Mouse (Mus musculus) kidney, embryonic 15.5 days (tissue): ENCODE data around the gene Arhgap30. TPM values are rescaled to one million over a fixed set of nuclear protein-coding genes. Genes with fewer than 3 reads are reported as not detected.

Source experiments
- ATAC-seq: fragments of 200-750 bp; cut with Nextera tagmentation; replicated peaks from 2 replicates; pipeline ENCODE4 v1.8.0; 2017; ENCODE audit warnings: moderate TSS enrichment; ENCODE audit not compliant: low FRiP score
- H3K27ac ChIP-seq: fragments of 300-500 bp; sonication (generic); 2 replicates; pipeline ENCODE4 v1.5.1; 2015; ENCODE audit warnings: mild to moderate bottlenecking, inconsistent platforms
- H3K27me3 ChIP-seq: fragments of 300-500 bp; sonication (generic); 2 replicates; pipeline ENCODE4 v1.6.1; 2015; ENCODE audit warnings: inconsistent platforms
- H3K36me3 ChIP-seq: fragments of 300-500 bp; sonication (generic); 2 replicates; pipeline ENCODE4 v1.6.1; 2015; ENCODE audit warnings: inconsistent platforms
- H3K4me1 ChIP-seq: fragments of 300-500 bp; sonication (generic); 2 replicates; pipeline ENCODE4 v1.6.1; 2015; ENCODE audit warnings: inconsistent platforms
- H3K4me2 ChIP-seq: fragments of 300-500 bp; sonication (generic); 2 replicates; pipeline ENCODE4 v1.6.1; 2015; ENCODE audit warnings: moderate library complexity, mild to moderate bottlenecking, inconsistent platforms
- H3K4me3 ChIP-seq: fragments of 300-500 bp; sonication (generic); replicated peaks from 2 replicates; pipeline ENCODE4 v1.5.1; 2015; ENCODE audit warnings: mild to moderate bottlenecking, inconsistent platforms
- H3K9ac ChIP-seq: fragments of 300-500 bp; sonication (generic); 2 replicates; pipeline ENCODE4 v1.6.1; 2015; ENCODE audit warnings: mild to moderate bottlenecking, inconsistent platforms
- H3K9me3 ChIP-seq: fragments of 300-500 bp; sonication (generic); replicated peaks from 2 replicates; pipeline ENCODE4 v1.6.1; 2016; ENCODE audit warnings: inconsistent platforms
- WGBS: fragments of 180-500 bp; shearing (Covaris S2); methylation state at CpG from one replicate; pipeline ENCODE4 v1.1.7; 2015; ENCODE audit warnings: mixed read lengths; 5-methylcytosine and 5-hydroxymethylcytosine counted together
- polyA plus RNA-seq: library from polyadenylated mRNA; unstranded; fragments of >200 nt; fragmentation: Nextera tagmentation; extraction: Ambion mirVana; gene quantifications from 2 replicates; pipeline ENCODE4 v1.2.1, GENCODE M21; 2015

Gene Arhgap30
- polyA plus RNA-seq: 1.2 and 1.6 TPM in 2 replicates

DNA sequence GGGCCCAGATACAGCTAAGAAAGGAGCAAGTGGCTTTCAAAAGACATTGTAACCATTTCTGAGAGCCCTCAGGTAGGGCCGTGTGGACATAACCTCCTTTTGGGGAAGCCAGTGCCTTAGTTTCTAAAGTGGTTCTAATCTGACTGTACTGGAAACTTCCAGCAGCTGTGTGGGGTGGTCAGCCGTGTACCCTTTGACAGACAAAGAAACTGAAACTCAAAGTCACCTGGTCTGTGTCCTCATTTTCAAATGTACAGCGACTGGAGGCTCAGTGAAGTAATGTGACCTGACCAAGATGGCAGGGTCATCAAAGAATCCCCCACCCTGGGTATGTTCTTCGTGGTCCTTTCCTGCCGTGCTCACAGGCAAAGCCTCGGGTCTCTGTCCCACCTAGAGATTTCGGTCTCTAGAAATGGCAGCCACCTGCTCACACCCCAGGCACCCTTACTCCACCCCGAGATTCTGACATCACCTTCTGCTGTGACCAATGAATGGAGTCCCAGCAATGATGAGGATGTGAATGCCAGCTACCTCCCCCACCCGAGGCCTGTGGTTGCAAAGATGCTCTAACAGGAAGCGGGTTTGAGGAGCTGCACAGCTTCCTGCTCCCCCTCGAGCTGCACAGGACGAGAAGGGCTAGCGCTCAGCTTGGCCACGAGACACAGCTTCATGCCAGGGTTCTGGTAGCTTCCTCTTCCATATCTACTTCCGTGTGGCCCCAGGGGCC lies at the start of gene Arhgap30:
Gene Arhgap30, plus strand, starts transcription at position 579 of the 727 bp plus-strand sequence.
- Histone ChIP-seq H3K9me3 (no peaks in the 10 kb centered on the region), H3K36me3 (no peaks in the 10 kb centered on the region), H3K4me3 (no peak within 1 kb of the TSS), H3K27me3 (no peaks in the 10 kb centered on the region), H3K9ac (no peak within 1 kb of the TSS), H3K4me1 (peaks cover 3% of the 10 kb centered on the region; the same call in 1 of the 2 replicates), H3K27ac (no peak within 1 kb of the TSS), H3K4me2 (no peak within 1 kb of the TSS)
- 83% methylated on average over 15 of the region's 15 CpGs for WGBS
- no peak for ATAC-seq

DNA sequence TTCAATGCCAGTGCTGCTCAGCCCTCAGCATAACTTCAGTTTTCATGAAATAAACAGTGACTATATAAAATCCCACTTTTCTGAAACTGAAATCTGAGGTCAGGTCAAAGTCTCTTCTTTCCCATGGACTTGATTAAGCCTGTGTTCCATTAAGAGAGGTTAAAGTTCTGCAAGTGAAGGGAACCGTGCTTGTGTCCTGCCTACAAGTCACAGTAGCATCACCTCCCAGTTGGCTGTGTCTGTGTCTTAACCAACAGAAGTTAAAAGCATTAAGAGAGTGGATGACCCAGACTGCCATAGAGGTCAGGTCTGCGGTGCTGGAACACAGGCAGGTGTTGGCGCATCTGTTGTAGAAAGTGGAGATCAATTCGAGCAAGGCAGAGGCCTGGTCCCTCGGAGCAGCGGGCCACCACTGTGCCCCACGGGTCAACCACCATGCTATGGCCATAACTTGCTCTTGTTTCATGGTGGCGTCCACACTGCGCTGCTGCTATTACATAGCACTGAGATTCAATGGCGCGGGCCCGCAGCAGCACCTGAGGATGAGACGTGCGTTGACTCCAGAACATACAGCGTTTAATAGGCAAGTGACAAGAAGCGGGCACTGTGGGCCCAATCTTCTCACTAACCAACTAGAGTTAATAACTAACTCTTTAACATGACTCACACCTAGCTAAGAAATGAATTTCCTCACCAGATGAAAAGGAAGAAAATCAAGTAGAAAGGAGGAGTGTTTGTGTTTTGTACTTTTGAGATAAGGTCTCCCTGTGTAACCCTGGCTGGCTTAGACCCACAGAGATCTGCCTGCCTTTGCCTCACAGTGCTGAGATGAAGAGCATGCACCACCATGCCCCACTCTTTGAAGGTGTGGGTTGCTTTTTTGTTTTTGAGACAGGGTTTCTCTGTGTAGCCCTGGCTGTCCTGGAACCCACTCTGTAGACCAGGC lies 46.2 kb upstream of the Arhgap30 start:
- Histone ChIP-seq H3K4me3 (no peak overlapping the region), H3K27ac (peak overlapping the region; percentile 46; the same call in 1 of the 2 replicates), H3K9me3 (0 out of 2 replicates have a peak, but pooled peaks cover 7% of the 10 kb centered on the region), H3K9ac (no peak overlapping the region), H3K27me3 (no peaks in the 10 kb centered on the region), H3K4me2 (no peak overlapping the region), H3K36me3 (peaks cover 61% of the 10 kb centered on the region), H3K4me1 (peaks cover 22% of the 10 kb centered on the region)
- no peak for ATAC-seq
- WGBS: 89% methylated on average over 16 of the region's 16 CpGs

DNA sequence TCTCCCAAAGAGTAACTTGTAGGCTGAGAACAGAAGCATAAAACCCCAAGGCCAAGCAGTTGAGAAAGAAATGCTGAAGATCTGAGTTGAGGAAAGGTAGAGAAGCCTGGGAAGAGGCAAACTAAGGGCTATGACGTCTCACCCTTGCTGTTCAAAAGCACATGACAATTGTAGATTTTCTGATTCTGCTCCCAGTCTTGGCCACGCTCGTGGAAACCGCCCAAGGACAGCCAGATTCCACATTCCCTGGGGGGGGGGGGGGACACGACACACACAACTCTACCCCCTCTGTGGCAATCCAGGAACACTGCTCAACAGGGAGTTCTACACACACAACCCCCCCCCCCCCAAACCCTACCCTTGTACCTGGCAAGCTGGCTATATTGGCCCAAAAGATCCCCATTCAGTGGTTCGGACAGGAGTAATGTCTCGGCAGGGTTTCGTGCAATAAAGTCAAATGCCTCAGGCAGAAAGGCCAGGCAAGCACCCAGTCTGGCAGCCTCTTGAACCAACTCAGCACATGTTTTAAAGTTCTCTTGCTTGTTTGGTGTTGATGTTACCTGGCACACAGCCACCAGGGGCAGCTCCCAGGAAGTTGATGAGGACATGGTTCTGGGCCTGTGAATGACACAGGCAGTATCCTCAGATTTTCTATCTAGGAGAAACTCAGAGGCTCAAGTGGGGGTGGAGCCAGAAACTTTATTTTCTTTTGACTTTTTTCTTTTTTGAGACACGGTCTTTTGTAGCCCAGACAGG lies 44.7 kb upstream of the Arhgap30 start:
- H3K4me2 ChIP-seq: peak overlapping the region; percentile 86
- no peak overlapping the region for H3K27ac ChIP-seq
- H3K36me3 ChIP-seq: peaks cover 45% of the 10 kb centered on the region
- 0 out of 2 replicates have a peak overlapping the region, but pooled peaks have one; percentile 78 for H3K9ac ChIP-seq
- H3K4me1 ChIP-seq: peaks cover 22% of the 10 kb centered on the region
- no peaks in the 10 kb centered on the region for H3K27me3 ChIP-seq
- H3K9me3 ChIP-seq: 0 out of 2 replicates have a peak, but pooled peaks cover 7% of the 10 kb centered on the region
- ATAC-seq: peak; percentile 8; the same call in 1 of the 2 replicates
- whole genome bisulfite sequencing: 78% methylated on average over 8 of the region's 9 CpGs
- peak overlapping the region; percentile 94 for H3K4me3 ChIP-seq

DNA sequence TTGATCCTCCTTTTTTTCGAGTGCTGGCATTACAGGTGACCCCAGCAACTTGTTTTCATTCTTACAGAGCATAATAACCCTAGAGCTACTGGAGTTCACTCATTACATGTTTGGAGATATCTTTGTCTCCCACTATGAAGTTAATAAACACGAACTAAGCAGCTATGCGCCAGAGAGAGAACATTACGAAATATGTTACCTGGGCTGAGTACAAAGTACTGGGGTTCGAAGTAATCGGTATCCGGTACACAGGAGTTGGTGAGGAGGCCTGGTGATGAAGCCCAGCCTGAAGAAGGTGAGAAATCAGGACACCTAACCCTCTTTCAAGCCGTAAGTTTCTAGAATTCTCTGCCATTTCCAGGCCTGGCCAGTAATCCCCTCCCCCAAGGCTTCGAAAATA lies 44.0 kb upstream of the Arhgap30 start:
- Histone ChIP-seq H3K4me2 (peak overlapping the region; percentile 86), H3K9ac (peak overlapping the region; percentile 78), H3K4me3 (peak overlapping the region; percentile 94), H3K4me1 (peaks cover 22% of the 10 kb centered on the region), H3K9me3 (0 out of 2 replicates have a peak, but pooled peaks cover 7% of the 10 kb centered on the region), H3K27ac (peak overlapping the region; percentile 88; the same call in 1 of the 2 replicates), H3K36me3 (peaks cover 39% of the 10 kb centered on the region), H3K27me3 (no peaks in the 10 kb centered on the region)
- ATAC-seq: 0 out of 2 replicates have a peak, but pooled peaks have one; percentile 6
- 77% methylated on average over 9 of the region's 9 CpGs for WGBS

DNA sequence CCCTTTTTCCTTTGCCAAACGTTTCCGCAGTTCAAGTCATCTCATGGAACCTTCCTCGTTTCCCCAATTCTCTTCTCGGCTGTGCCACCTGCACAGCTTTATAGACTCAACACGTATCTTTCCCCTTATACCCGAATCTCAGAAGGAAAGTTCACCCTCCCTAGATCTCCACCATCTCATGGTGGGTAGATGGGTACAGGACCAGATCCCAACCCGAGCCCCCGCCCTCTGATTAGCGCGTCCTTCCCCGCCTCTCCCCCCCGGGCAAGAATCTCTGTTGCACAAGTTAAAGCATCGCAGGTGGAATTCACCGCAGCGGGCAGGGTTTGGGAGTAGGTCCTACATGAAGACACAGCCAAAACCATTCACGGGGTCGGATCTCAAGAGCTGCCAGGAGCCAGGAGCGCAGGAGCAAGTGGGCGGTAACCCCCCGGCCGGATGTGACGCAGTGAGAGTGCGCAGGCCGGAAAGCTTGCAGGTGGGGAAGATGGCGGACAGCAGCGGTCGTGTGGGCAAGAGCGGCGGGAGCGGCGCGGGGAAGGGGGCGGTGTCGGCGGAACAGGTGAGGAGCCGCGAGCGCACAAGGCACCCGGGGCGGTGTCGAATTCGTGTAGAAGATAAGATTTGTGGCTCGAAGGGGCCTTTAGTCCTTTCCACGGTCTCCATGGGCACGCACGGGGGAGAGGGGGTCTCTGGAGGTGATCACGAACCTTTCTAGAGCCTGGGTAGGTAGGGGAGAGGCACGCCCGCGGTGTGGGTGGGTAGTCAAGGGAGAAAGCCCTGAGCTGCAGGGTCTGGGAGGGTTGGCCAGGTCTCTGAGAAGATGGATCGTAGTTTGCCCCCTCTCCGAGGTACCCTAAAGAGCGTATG lies 43.3 kb upstream of the Arhgap30 start, which contains the start of the genes Nit1 and Pfdn2:
Gene Nit1, minus strand, starts transcription at position 422 of the 870 bp plus-strand sequence.
Gene Pfdn2, plus strand, starts transcription at position 446 of the 870 bp plus-strand sequence.
- Histone ChIP-seq H3K27me3 (no peaks in the 10 kb centered on the region), H3K4me2 (peak within 1 kb of the TSS; percentile 86), H3K9ac (peak within 1 kb of the TSS; percentile 78), H3K36me3 (peaks cover 31% of the 10 kb centered on the region), H3K27ac (peak within 1 kb of the TSS; percentile 88), H3K4me1 (peaks cover 22% of the 10 kb centered on the region), H3K4me3 (peak within 1 kb of the TSS; percentile 94), H3K9me3 (0 out of 2 replicates have a peak, but pooled peaks cover 7% of the 10 kb centered on the region)
- WGBS: under 1% methylated on average over 53 of the region's 53 CpGs
- peak; percentile 92 for ATAC-seq

DNA sequence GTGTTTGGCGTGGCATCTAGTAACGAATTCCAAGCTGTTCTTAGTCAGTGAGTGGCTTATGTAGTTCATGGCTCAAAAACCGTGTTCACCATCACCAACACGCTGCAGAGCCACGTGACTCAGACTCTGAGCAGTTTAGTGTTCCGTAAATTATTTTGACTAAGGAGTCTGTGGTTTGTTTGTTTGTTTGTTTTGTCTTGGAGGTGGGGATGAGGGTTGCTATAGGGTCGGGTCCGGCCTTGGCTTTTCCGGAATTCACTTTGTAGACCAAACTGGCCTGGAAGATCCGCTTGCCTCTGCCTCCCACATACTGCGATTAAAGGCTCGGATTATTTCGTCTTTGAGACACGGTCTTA lies 42.7 kb upstream of the Arhgap30 start:
- 0 out of 2 replicates have a peak, but pooled peaks cover 7% of the 10 kb centered on the region for H3K9me3 ChIP-seq
- peaks cover 25% of the 10 kb centered on the region for H3K36me3 ChIP-seq
- peaks cover 22% of the 10 kb centered on the region for H3K4me1 ChIP-seq
- peak overlapping the region; percentile 88 for H3K27ac ChIP-seq
- H3K4me3 ChIP-seq: peak overlapping the region; percentile 94
- under 1% methylated on average over 14 of the region's 14 CpGs for WGBS
- 0 out of 2 replicates have a peak, but pooled peaks have one; percentile 6 for ATAC-seq
- peak overlapping the region; percentile 86 for H3K4me2 ChIP-seq
- peak overlapping the region; percentile 78 for H3K9ac ChIP-seq
- no peaks in the 10 kb centered on the region for H3K27me3 ChIP-seq

DNA sequence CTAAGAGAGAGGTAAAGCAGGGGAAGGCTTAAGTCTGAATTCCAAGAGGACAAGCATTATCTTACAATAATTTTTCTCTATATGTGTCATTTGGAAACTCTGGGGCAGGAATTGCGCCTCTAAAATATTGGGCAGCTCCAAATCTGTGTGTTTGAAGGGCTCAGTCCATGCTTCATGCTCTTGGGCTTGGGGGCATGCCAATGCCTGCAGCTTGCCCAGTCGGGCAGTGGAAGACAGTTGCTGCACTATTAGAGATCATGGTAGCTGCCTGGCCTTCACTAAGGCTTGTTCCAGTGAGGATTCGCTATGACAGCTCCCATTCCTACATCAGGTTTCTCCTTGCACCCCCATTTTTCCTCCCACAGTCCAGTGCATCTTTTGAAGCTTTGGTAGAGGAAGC lies 40.1 kb upstream of the Arhgap30 start:
- ATAC-seq: no peak
- Histone ChIP-seq H3K27me3 (no peaks in the 10 kb centered on the region), H3K27ac (no peak overlapping the region), H3K4me2 (no peak overlapping the region), H3K36me3 (no peaks in the 10 kb centered on the region), H3K9ac (no peak overlapping the region), H3K9me3 (0 out of 2 replicates have a peak, but pooled peaks cover 7% of the 10 kb centered on the region), H3K4me1 (peaks cover 26% of the 10 kb centered on the region), H3K4me3 (no peak overlapping the region)
- WGBS: 93% methylated on average over 3 of the region's 3 CpGs

DNA sequence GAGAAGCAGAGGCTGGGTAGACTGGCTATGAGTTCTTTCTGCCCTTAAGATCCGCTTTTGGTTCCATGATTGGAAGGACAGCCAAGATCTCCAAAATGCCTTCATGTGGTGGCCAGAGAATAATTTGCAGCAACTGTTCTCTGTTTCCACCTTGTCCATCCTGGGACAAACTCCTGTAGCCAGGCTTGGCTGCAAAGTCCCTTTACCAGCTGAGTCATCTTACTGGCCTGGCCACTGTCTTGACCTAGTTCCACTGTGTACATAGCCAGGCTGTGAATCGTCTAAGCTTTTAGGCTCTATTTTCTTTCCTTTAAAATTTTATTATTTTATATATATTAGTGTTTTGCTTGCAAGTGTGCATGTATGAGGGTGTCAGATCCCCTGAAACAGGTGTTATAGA lies 39.5 kb upstream of the Arhgap30 start:
- ATAC-seq: no peak
- 85% methylated on average over 2 of the region's 2 CpGs for WGBS
- Histone ChIP-seq H3K9ac (no peak overlapping the region), H3K36me3 (no peaks in the 10 kb centered on the region), H3K4me2 (no peak overlapping the region), H3K4me3 (no peak overlapping the region), H3K27me3 (no peaks in the 10 kb centered on the region), H3K27ac (no peak overlapping the region), H3K9me3 (0 out of 2 replicates have a peak, but pooled peaks cover 6% of the 10 kb centered on the region), H3K4me1 (peaks cover 21% of the 10 kb centered on the region)

DNA sequence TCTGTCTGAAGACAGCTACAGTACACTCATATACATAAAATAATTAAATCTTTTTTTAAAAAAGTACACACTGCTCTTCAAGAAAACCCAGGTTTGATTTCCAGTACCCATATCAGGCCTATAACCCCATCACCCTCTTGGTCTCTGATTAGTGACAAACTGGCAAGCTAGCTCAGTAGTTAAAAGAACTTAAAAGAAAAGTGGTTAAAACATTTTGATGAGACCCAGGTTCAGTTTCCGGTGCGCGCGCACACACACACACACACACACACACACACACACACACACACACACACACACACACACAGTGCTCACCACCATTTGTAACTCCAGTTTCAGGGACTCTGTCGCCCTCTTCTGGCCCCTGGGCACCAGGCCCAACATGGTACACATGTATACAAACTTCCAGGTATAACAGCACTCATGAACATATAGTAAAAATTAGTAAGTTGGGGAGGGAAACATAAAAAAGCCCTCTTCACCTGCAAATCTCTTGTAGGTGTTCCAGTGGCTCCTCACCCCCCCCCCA lies 32.9 kb upstream of the Arhgap30 start:
- Histone ChIP-seq H3K36me3 (peaks cover 30% of the 10 kb centered on the region), H3K4me2 (no peak overlapping the region), H3K27ac (no peak overlapping the region), H3K4me1 (peaks cover 15% of the 10 kb centered on the region), H3K27me3 (no peaks in the 10 kb centered on the region), H3K4me3 (no peak overlapping the region), H3K9me3 (no peaks in the 10 kb centered on the region), H3K9ac (no peak overlapping the region)
- no peak for ATAC-seq
- WGBS: 84% methylated on average over 5 of the region's 5 CpGs

DNA sequence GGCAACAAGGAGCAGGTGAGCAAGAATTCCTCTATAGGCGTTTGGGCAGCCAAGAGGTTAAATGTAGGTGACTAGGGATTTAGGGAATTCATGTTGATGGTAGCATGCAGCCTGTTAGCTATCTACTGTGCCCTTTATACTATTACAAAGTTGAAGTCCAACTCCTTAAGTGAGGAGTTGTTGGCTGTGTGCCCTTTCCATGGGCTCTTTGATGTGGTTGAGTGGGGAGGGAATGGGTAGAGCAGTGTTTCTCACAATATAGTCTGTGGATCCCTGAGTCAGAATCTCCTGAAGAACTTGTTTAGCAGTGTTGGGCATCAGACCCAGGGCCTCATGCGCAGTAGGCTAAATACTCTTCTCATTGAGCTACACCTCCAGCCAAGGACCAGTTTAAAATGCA lies 31.9 kb upstream of the Arhgap30 start:
- WGBS: 91% methylated on average over 2 of the region's 2 CpGs
- Histone ChIP-seq H3K36me3 (peaks cover 30% of the 10 kb centered on the region), H3K4me3 (no peak overlapping the region), H3K9ac (no peak overlapping the region), H3K4me1 (peaks cover 18% of the 10 kb centered on the region), H3K27me3 (no peaks in the 10 kb centered on the region), H3K9me3 (no peaks in the 10 kb centered on the region), H3K27ac (no peak overlapping the region), H3K4me2 (no peak overlapping the region)
- no peak for ATAC-seq
